Mouse (Mus musculus) hindbrain, embryonic 14.5 days (tissue): Measurements from ENCODE around the gene Renbp. TPM values are rescaled to one million over a fixed set of nuclear protein-coding genes. Genes with fewer than 3 reads are reported as not detected.

Source experiments
- ATAC-seq: fragments of 200-750 bp; cut with Nextera tagmentation; 2 replicates; pipeline ENCODE4 v1.8.0; 2017; ENCODE audit warnings: moderate number of reproducible peaks, mild to moderate bottlenecking, moderate TSS enrichment, moderate library complexity; ENCODE audit not compliant: low FRiP score
- DNase-seq: peaks from one replicate; pipeline ENCODE4 v3.0.0-alpha.2; 2015; ENCODE audit warnings: low spot score
- H3K27ac ChIP-seq: fragments of 300-500 bp; sonication (generic); 2 replicates; pipeline ENCODE4 v1.5.1; 2014; ENCODE audit warnings: mild to moderate bottlenecking, moderate library complexity
- H3K27me3 ChIP-seq: fragments of 300-500 bp; sonication (generic); 2 replicates; pipeline ENCODE4 v1.6.1; 2014; ENCODE audit warnings: mild to moderate bottlenecking, low read length, mixed read lengths; ENCODE audit not compliant: control insufficient read depth, insufficient read depth
- H3K36me3 ChIP-seq: fragments of 300-500 bp; sonication (generic); replicated peaks from 2 replicates; pipeline ENCODE4 v1.6.1; 2014; ENCODE audit not compliant: control insufficient read depth, insufficient read depth
- H3K4me1 ChIP-seq: fragments of 300-500 bp; sonication (generic); replicated peaks from 2 replicates; pipeline ENCODE4 v1.6.1; 2014; ENCODE audit warnings: antibody characterized with exemption, low read length, mixed read lengths; ENCODE audit not compliant: control insufficient read depth, insufficient read depth
- H3K4me2 ChIP-seq: fragments of 300-500 bp; sonication (generic); replicated peaks from 2 replicates; pipeline ENCODE4 v1.6.1; 2014; ENCODE audit warnings: mild to moderate bottlenecking, moderate library complexity
- H3K4me3 ChIP-seq: fragments of 300-500 bp; sonication (generic); replicated peaks from 2 replicates; pipeline ENCODE4 v1.5.1; 2014; ENCODE audit warnings: mild to moderate bottlenecking, low read length
- H3K9ac ChIP-seq: fragments of 300-500 bp; sonication (generic); 2 replicates; pipeline ENCODE4 v1.6.1; 2014
- H3K9me3 ChIP-seq: fragments of 300-500 bp; sonication (generic); 2 replicates; pipeline ENCODE4 v1.6.1; 2016; ENCODE audit warnings: low read length; ENCODE audit not compliant: control insufficient read depth
- WGBS: fragments of 180-500 bp; shearing (Covaris S2); extraction: QIAGEN DNeasy Blood & Tissue Kit; methylation state at CpG from one replicate; pipeline ENCODE4 v1.1.7; 2014; 5-methylcytosine and 5-hydroxymethylcytosine counted together
- polyA plus RNA-seq: library from polyadenylated mRNA; unstranded; fragments of >200 nt; fragmentation: Nextera tagmentation; extraction: Ambion mirVana; gene quantifications from 2 replicates; pipeline ENCODE4 v1.2.1, GENCODE M21; 2014

Renbp gene
- polyA plus RNA-seq, 1 experiment from 2014 or later: 15.4 TPM

DNA sequence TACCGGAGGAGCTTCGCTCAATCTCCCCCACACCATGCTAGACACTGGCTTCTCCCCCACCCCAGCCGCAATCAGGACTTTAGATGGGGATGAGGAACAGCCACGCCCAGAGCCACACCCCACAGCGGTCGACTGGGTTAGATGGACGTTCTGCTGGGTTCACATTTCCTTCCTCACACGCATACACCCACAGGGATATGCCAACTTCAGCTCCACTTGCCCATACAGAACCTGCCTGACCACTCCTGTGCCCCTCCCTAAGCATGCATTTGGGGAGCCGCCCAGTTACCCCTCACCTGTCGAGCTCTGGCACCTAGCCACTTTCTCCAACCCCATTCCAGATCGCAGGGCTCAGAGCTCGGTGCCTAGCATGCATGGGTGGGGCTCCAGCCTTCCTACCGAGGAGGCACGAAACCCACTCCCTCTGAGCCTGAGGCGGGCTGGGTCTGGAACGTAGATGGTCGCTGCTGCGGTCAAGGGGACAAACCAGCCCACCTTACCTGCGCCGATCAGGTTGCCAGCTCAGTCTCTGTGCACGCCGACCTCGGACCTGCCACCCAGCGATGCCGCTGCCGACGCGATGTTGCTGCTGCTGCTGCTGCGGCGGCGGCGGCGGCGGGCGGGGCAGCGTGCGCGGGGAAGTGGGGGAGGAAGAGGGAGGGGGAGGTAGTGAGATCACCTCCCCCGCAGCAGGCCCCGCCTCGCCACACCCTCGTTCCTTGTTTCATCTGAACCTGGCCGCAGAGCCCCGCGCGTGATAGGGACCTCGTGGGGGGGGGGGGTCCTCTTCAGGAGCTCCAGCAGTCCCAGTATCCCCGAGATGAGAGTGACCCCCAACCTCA, 50.2 kb downstream of the Renbp start:
- peak overlapping the region; percentile 56 for H3K4me3 ChIP-seq
- H3K27ac ChIP-seq: peak overlapping the region; percentile 79
- no peaks in the 10 kb centered on the region for H3K36me3 ChIP-seq
- H3K27me3 ChIP-seq: no peaks in the 10 kb centered on the region
- DNase-seq (peak; percentile 53), ATAC-seq (peak; percentile 71)
- peak overlapping the region; percentile 63 for H3K4me2 ChIP-seq
- peaks cover 18% of the 10 kb centered on the region; the same call in 1 of the 2 replicates for H3K4me1 ChIP-seq
- 21% methylated on average over 39 of the region's 48 CpGs for WGBS
- peak overlapping the region; percentile 80 for H3K9ac ChIP-seq
- no peaks in the 10 kb centered on the region for H3K9me3 ChIP-seq

DNA sequence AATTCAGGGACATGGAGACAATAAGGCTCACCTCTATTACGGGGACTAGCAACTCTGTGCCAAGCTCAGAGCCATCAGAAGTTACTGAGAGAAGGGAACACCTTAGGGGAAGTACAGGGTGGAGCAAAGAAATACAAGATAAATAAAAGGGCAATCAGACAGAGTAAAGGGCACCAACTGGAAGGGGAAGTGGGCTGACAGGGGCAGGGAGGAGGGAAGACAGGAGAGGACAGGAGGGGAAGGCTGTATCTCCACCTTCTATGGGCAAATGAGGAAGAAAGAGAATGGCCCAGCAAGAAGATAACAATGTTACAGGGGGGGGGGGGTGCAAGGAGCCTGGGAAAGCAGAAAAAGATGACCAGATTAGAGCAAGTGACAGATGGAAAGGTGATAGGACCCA, 53.6 kb downstream of the Renbp start:
- H3K27ac ChIP-seq: no peak overlapping the region
- H3K4me1 ChIP-seq: peaks cover 19% of the 10 kb centered on the region; the same call in 1 of the 2 replicates
- no peaks in the 10 kb centered on the region for H3K36me3 ChIP-seq
- ATAC-seq (no peak), DNase-seq (no peak)
- H3K9ac ChIP-seq: no peak overlapping the region
- 77% methylated on average over 1 of the region's 1 CpGs for WGBS
- H3K4me2 ChIP-seq: peak overlapping the region; percentile 40
- H3K4me3 ChIP-seq: no peak overlapping the region
- H3K9me3 ChIP-seq: no peaks in the 10 kb centered on the region
- no peaks in the 10 kb centered on the region for H3K27me3 ChIP-seq

DNA sequence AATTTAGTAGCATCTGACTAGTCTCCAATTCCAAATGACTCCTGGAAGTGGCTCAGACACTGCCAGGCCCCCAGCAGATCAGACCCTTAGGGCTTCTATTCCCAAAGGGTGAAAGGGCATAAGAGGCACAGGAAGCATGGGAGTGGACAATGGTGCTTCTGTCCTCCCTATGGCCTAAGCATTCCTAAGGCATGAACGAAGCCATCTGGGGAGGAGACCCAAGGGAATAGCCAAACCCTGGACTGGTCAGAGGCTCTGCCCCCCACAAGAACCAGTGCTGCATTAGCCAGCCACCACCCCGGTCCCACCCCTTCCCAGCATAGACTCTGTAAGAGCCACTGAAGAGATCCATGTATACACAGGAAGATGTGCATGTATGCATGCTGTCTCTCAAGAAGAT, 54.8 kb downstream of the Renbp start:
- H3K27ac ChIP-seq: no peak overlapping the region
- no peaks in the 10 kb centered on the region for H3K36me3 ChIP-seq
- no peak for DNase-seq
- H3K4me3 ChIP-seq: no peak overlapping the region
- peak overlapping the region; percentile 40 for H3K4me2 ChIP-seq
- peaks cover 18% of the 10 kb centered on the region; the same call in 1 of the 2 replicates for H3K4me1 ChIP-seq
- no peak overlapping the region for H3K9ac ChIP-seq
- 63% methylated on average over 2 of the region's 2 CpGs for WGBS
- no peaks in the 10 kb centered on the region for H3K27me3 ChIP-seq
- no peak for ATAC-seq
- H3K9me3 ChIP-seq: no peaks in the 10 kb centered on the region

Other genes starting within 250 kb of the Renbp start
- 135 and 141 TPM in 2 replicates for gene Bcap31, start 214.7 kb downstream of the Renbp start, polyA plus RNA-seq
- gene Abcd1, start 214.3 kb downstream of the Renbp start, polyA plus RNA-seq: 8.3 and 10.2 TPM in 2 replicates
- 0.59 TPM in 2 replicates for gene Plxnb3, start 173.8 kb downstream of the Renbp start, polyA plus RNA-seq
- gene Srpk3, start 156.4 kb downstream of the Renbp start, polyA plus RNA-seq: 0.60 and 1.8 TPM in 2 replicates
- 260 TPM in 2 replicates for gene Idh3g, start 144.0 kb downstream of the Renbp start, polyA plus RNA-seq
- 151 and 176 TPM in 2 replicates for gene Ssr4, start 143.8 kb downstream of the Renbp start, polyA plus RNA-seq
- gene Pdzd4, start 105.9 kb downstream of the Renbp start, polyA plus RNA-seq: 5.5 and 6.4 TPM in 2 replicates
- 0.39 TPM in 1 of 2 replicates, not detected in the other for gene Avpr2, start 38.7 kb downstream of the Renbp start, polyA plus RNA-seq
- 135 and 147 TPM in 2 replicates for gene L1cam, start 34.7 kb downstream of the Renbp start, polyA plus RNA-seq
- gene Arhgap4, start 9.0 kb downstream of the Renbp start, polyA plus RNA-seq: 3.0 and 3.1 TPM in 2 replicates
- 86.8 and 98.0 TPM in 2 replicates for gene Naa10, start 8.9 kb downstream of the Renbp start, polyA plus RNA-seq
- 55.3 and 57.3 TPM in 2 replicates for gene Hcfc1, start 35.5 kb upstream of the Renbp start, polyA plus RNA-seq
- gene Irak1, start 93.1 kb upstream of the Renbp start, polyA plus RNA-seq: 30.9 and 31.2 TPM in 2 replicates
- gene Opn1mw, start 196.6 kb upstream of the Renbp start, polyA plus RNA-seq: not detected in 2 replicates
- gene Mecp2, start 204.5 kb upstream of the Renbp start, polyA plus RNA-seq: 15.5 and 15.6 TPM in 2 replicates
- not detected in 2 replicates for gene Tex28, start 237.0 kb upstream of the Renbp start, polyA plus RNA-seq
- 0.08 TPM in 1 of 2 replicates, not detected in the other for gene Tktl1, start 246.4 kb upstream of the Renbp start, polyA plus RNA-seq